Mouse (Mus musculus): Measurements from ENCODE around the gene Angpt4.

GRCm38 (mm10) chr2:151986958-151987357, 75.9 kb downstream of the Angpt4 start:
- TF ChIP-seq CTCF (IDR thresholded peaks at IDR 0.05; ENCODE audit: extremely low read depth, insufficient read depth, insufficient read length, insufficient replicate concordance) (no peak), POLR2A (IDR thresholded peaks at IDR 0.05; ENCODE audit: low read depth, low read length) (no peak)

All from spleen, adult 2 months (tissue).